Mouse (Mus musculus): Measurements from ENCODE around the gene Trim44. TPM values are rescaled to one million over a fixed set of nuclear protein-coding genes. Genes with fewer than 3 reads are reported as not detected.
A peak's percentile ranks its signal among the peaks of the same experiment; 100 is the strongest.

Gene Trim44
- polyA plus RNA-seq, 1 experiment from 2014 or later, result 23.6 TPM

GRCm38 (mm10) chr2:102331092-102331491 lies 76.5 kb downstream of the Trim44 start:
- Histone ChIP-seq H3K4me1 (peaks cover 7% of the 10 kb centered on the region; the same call in 1 of the 2 replicates), H3K27me3 (ENCODE audit: insufficient read depth, poor library complexity, severe bottlenecking) (no peaks in the 10 kb centered on the region), H3K36me3 (no peaks in the 10 kb centered on the region), H3K27ac (no peak overlapping the region), H3K9me3 (no peaks in the 10 kb centered on the region), H3K4me3 (no peak overlapping the region)
- DNase-seq (ENCODE audit: low spot score), result no peak
- WGBS, result 75% methylated on average over 3 of the region's 3 CpGs

DNA sequence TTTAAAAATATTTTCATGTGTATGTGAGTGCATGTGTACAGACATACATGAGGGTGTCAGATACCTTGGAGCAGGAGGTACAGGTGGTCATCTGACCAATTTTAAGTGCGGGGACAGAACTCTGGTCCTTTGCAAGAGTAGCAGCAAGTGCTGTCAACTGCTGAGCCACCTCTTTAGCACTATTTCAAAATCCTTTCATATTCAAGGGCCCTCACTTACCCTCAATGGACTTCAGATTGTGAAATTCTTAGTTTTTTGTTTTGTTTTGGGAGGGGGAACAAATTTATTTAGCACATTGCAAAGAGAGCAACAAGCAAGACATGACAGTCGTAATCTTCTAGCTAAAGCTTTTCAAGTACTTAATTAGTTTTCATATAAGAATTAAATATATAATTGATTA lies 81.7 kb downstream of the Trim44 start:
- 92% methylated on average over 2 of the region's 2 CpGs for whole genome bisulfite sequencing
- Histone ChIP-seq H3K27me3 (ENCODE audit: insufficient read depth, poor library complexity, severe bottlenecking) (no peaks in the 10 kb centered on the region), H3K36me3 (no peaks in the 10 kb centered on the region), H3K4me1 (no peaks in the 10 kb centered on the region), H3K27ac (no peak overlapping the region), H3K9me3 (no peaks in the 10 kb centered on the region), H3K4me3 (no peak overlapping the region)
- no peak for DNase-seq (ENCODE audit: low spot score)

- H3K27me3 ChIP-seq (ENCODE audit: insufficient read depth, poor library complexity, severe bottlenecking), result no peaks in the 10 kb centered on the region
- no peaks in the 10 kb centered on the region for H3K36me3 ChIP-seq
- H3K4me3 ChIP-seq, result no peak overlapping the region
- no peak overlapping the region for H3K27ac ChIP-seq
- no peak for DNase-seq (ENCODE audit: low spot score)
- H3K4me1 ChIP-seq, result no peaks in the 10 kb centered on the region
- H3K9me3 ChIP-seq, result no peaks in the 10 kb centered on the region
Observed at GRCm38 (mm10) chr2:102324336-102324735, 83.3 kb downstream of the Trim44 start.

- H3K27ac ChIP-seq, result no peak overlapping the region
- no peaks in the 10 kb centered on the region for H3K9me3 ChIP-seq
- H3K27me3 ChIP-seq (ENCODE audit: insufficient read depth, poor library complexity, severe bottlenecking), result no peaks in the 10 kb centered on the region
- WGBS, result 58% methylated on average over 3 of the region's 3 CpGs
- no peak overlapping the region for H3K4me3 ChIP-seq
- H3K4me1 ChIP-seq, result peaks cover 21% of the 10 kb centered on the region; the same call in 1 of the 2 replicates
- no peaks in the 10 kb centered on the region for H3K36me3 ChIP-seq
- no peak for DNase-seq (ENCODE audit: low spot score)
Observed at GRCm38 (mm10) chr2:102316540-102316939, 91.1 kb downstream of the Trim44 start.

DNA sequence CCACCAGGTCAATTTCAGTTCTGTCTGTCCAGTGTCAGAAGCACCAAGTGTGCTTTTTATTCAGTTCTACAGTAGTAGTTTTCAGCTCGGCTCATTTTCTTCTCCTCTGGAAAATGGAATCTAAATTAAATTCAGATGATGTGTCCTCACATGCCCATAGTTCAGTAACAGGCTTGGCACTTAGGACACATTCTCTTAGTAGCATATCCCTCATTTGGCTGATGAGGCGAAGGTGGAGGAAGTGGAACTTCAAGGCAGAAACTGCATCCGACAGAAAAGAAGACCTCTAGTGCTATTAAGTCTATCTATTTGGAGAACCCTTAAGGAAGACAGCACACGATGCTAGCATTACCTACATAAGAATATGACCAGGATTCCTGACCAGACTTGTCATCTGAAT lies 92.5 kb downstream of the Trim44 start:
- Histone ChIP-seq H3K27me3 (ENCODE audit: insufficient read depth, poor library complexity, severe bottlenecking) (no peaks in the 10 kb centered on the region), H3K9me3 (no peaks in the 10 kb centered on the region), H3K4me3 (no peak overlapping the region), H3K36me3 (no peaks in the 10 kb centered on the region), H3K4me1 (peaks cover 21% of the 10 kb centered on the region; the same call in 1 of the 2 replicates), H3K27ac (no peak overlapping the region)
- WGBS, result 86% methylated on average over 4 of the region's 4 CpGs
- DNase-seq (ENCODE audit: low spot score), result no peak

DNA sequence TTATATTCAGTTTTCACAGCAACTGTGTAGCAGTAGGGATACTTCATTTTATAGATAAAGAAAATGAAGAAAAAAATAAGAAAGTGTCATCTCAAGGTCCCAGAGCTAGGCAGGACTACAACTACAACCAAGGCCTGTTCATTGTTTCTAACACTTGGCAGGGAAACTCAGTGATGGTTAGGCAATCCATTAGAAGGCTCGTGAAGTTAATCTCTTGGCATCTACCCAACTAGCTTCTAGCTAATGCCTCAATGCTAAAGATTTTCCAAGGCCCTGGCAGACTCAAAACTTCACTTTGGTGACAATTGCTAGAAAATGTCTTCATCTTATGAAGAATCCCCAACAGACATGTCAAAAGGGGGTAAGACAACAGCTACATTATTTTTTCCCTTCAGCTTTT lies 93.0 kb downstream of the Trim44 start:
- no peak overlapping the region for H3K27ac ChIP-seq
- no peaks in the 10 kb centered on the region for H3K27me3 ChIP-seq (ENCODE audit: insufficient read depth, poor library complexity, severe bottlenecking)
- H3K4me3 ChIP-seq, result no peak overlapping the region
- WGBS, result 33% methylated on average over 1 of the region's 1 CpGs
- no peaks in the 10 kb centered on the region for H3K36me3 ChIP-seq
- H3K4me1 ChIP-seq, result peaks cover 21% of the 10 kb centered on the region; the same call in 1 of the 2 replicates
- H3K9me3 ChIP-seq, result no peaks in the 10 kb centered on the region
- no peak for DNase-seq (ENCODE audit: low spot score)

DNA sequence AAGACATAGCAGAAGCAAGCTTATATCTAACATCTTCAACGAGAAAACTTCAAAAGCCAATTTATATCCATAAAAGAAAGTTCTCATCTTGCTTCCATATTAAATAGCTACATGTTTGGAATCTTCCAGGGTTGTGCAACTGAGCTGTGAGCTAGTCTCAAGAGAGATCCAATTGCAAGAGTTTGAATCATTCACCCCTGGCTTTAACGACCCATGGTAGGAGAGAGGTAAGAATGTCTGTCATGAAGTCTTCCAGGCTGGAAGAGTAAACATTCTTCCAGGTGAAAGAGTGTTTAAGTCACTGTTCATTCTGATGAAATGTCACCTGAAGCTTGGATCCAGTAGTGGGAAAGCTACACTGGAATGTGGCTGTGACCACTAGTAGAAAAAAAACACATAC lies 93.6 kb downstream of the Trim44 start:
- no peak for DNase-seq (ENCODE audit: low spot score)
- no peaks in the 10 kb centered on the region for H3K9me3 ChIP-seq
- no peaks in the 10 kb centered on the region for H3K36me3 ChIP-seq
- H3K4me3 ChIP-seq, result no peak overlapping the region
- WGBS, result 82% methylated on average over 2 of the region's 2 CpGs
- H3K27ac ChIP-seq, result no peak overlapping the region
- no peaks in the 10 kb centered on the region for H3K27me3 ChIP-seq (ENCODE audit: insufficient read depth, poor library complexity, severe bottlenecking)
- H3K4me1 ChIP-seq, result peaks cover 21% of the 10 kb centered on the region; the same call in 1 of the 2 replicates

GRCm38 (mm10) chr2:102312903-102313302 lies 94.7 kb downstream of the Trim44 start:
- DNase-seq (ENCODE audit: low spot score), result no peak
- H3K27ac ChIP-seq, result no peak overlapping the region
- WGBS, result 96% methylated on average over 1 of the region's 1 CpGs
- H3K4me3 ChIP-seq, result no peak overlapping the region
- H3K36me3 ChIP-seq, result no peaks in the 10 kb centered on the region
- peaks cover 22% of the 10 kb centered on the region; the same call in 1 of the 2 replicates for H3K4me1 ChIP-seq
- H3K27me3 ChIP-seq (ENCODE audit: insufficient read depth, poor library complexity, severe bottlenecking), result no peaks in the 10 kb centered on the region
- no peaks in the 10 kb centered on the region for H3K9me3 ChIP-seq

- 21% methylated on average over 2 of the region's 2 CpGs for WGBS
- 0 out of 2 replicates have a peak overlapping the region, but pooled peaks have one; percentile 0 for H3K27ac ChIP-seq
- no peaks in the 10 kb centered on the region for H3K9me3 ChIP-seq
- H3K36me3 ChIP-seq, result peaks cover 8% of the 10 kb centered on the region; the same call in 1 of the 2 replicates
- DNase-seq (ENCODE audit: low spot score), result no peak
- peaks cover 40% of the 10 kb centered on the region; the same call in 1 of the 2 replicates for H3K4me1 ChIP-seq
- H3K4me3 ChIP-seq, result no peak overlapping the region
- H3K27me3 ChIP-seq (ENCODE audit: insufficient read depth, poor library complexity, severe bottlenecking), result no peaks in the 10 kb centered on the region
Observed at GRCm38 (mm10) chr2:102303274-102303673, 104.4 kb downstream of the Trim44 start.

DNA sequence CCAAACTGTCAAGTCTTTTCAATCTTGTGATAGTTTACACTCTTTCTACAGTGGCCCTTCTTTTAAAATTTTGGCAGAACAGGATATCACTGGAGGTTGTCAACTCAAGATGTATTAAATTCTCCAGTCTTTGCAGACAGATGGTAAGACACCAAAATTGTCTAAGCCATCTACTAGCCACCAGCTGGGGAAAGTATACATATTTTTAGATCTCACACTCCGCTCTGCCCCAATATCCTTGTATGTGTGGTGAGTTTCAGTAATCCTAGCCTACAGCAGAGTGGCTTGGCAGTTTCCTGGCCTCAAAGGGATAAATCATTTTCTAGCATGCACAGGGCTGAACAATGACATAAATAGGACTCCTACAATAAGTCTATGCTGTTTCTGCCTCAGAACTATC lies 105.1 kb downstream of the Trim44 start:
- peaks cover 8% of the 10 kb centered on the region; the same call in 1 of the 2 replicates for H3K36me3 ChIP-seq
- DNase-seq (ENCODE audit: low spot score), result no peak
- no peak overlapping the region for H3K27ac ChIP-seq
- H3K9me3 ChIP-seq, result no peaks in the 10 kb centered on the region
- no peak overlapping the region for H3K4me3 ChIP-seq
- H3K27me3 ChIP-seq (ENCODE audit: insufficient read depth, poor library complexity, severe bottlenecking), result no peaks in the 10 kb centered on the region
- peaks cover 35% of the 10 kb centered on the region; the same call in 1 of the 2 replicates for H3K4me1 ChIP-seq
- 93% methylated on average over 1 of the region's 1 CpGs for WGBS

GRCm38 (mm10) chr2:102294827-102295270 lies 112.8 kb downstream of the Trim44 start:
- no peak overlapping the region for H3K4me3 ChIP-seq
- H3K9me3 ChIP-seq, result no peaks in the 10 kb centered on the region
- H3K27ac ChIP-seq, result no peak overlapping the region
- DNase-seq (ENCODE audit: low spot score), result no peak
- no peaks in the 10 kb centered on the region for H3K36me3 ChIP-seq
- WGBS, result 39% methylated on average over 6 of the region's 6 CpGs
- peaks cover 8% of the 10 kb centered on the region for H3K4me1 ChIP-seq
- H3K27me3 ChIP-seq (ENCODE audit: insufficient read depth, poor library complexity, severe bottlenecking), result no peaks in the 10 kb centered on the region

DNA sequence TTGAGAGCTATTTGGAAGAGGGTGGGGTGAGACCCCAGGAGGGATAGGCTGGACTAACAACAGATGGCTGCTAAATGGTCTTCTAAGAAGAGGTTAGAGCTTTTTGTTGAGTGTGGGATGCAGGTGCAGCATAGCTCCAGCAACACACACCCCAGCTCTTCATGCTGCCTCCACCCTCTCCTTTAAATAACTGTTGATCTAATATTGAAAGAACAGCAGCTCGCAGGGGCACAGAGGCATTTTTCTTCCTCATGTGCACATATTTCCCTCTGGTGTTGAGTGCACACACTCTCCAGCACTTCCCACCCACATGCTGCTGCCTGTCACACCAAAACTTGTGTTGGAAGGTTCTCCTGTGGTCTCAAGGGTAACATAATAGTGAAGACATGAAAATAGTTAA lies 114.4 kb downstream of the Trim44 start:
- Histone ChIP-seq H3K4me1 (peaks cover 8% of the 10 kb centered on the region), H3K27ac (no peak overlapping the region), H3K9me3 (no peaks in the 10 kb centered on the region), H3K4me3 (no peak overlapping the region), H3K36me3 (no peaks in the 10 kb centered on the region), H3K27me3 (ENCODE audit: insufficient read depth, poor library complexity, severe bottlenecking) (no peaks in the 10 kb centered on the region)
- WGBS, result 48% methylated on average over 1 of the region's 1 CpGs
- no peak for DNase-seq (ENCODE audit: low spot score)

DNA sequence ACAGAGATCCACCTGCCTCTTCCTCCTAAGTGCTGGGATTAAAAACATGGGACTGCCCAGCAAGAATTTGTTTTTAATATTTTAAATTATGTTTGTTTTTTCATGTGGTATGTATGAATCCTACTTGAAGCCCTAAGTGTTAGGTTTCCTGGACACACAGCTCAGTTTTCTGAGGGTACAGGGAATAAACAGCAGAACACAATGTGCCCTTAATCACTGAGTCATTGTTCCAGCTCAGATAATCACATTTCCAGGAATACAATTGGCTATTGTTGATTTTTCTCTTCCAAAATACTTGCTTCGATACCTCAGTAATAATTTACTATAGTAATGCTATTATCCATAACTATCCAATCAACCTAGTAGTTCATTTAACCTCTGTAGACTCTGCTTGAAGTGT lies 115.6 kb downstream of the Trim44 start:
- H3K27me3 ChIP-seq (ENCODE audit: insufficient read depth, poor library complexity, severe bottlenecking), result no peaks in the 10 kb centered on the region
- WGBS, result 53% methylated on average over 1 of the region's 1 CpGs
- H3K4me1 ChIP-seq, result peaks cover 8% of the 10 kb centered on the region
- H3K4me3 ChIP-seq, result no peak overlapping the region
- no peak overlapping the region for H3K27ac ChIP-seq
- DNase-seq (ENCODE audit: low spot score), result no peak
- H3K9me3 ChIP-seq, result no peaks in the 10 kb centered on the region
- H3K36me3 ChIP-seq, result no peaks in the 10 kb centered on the region

DNA sequence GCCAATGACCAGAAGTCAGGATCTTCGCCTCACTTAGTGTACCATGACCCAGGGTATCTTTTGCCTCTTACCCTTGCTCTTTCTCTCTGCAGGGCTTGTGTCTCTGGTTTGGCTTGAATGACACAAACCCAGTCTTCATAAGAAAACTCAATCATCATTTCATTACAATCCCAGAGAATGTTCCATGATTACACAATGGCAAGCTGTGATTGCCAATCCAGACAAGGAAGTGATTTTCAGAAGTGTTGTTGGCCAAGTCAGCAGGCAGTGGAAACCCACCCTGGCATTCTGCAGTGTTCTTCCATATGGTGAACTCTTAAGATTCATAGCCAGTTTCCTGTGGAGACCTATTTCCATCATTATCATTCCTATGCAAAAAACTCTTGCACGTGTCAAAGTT lies 116.1 kb downstream of the Trim44 start:
- WGBS, result 65% methylated on average over 2 of the region's 2 CpGs
- Histone ChIP-seq H3K36me3 (no peaks in the 10 kb centered on the region), H3K4me1 (peaks cover 8% of the 10 kb centered on the region), H3K9me3 (no peaks in the 10 kb centered on the region), H3K4me3 (no peak overlapping the region), H3K27me3 (ENCODE audit: insufficient read depth, poor library complexity, severe bottlenecking) (no peaks in the 10 kb centered on the region), H3K27ac (no peak overlapping the region)
- no peak for DNase-seq (ENCODE audit: low spot score)

All from heart, embryonic 10.5 days (tissue).